Mouse (Mus musculus) embryonic facial prominence, embryonic 10.5 days (tissue): ENCODE measurements around the gene Mtmr6. TPM values are rescaled to one million over a fixed set of nuclear protein-coding genes. Genes with fewer than 3 reads are reported as not detected.

Experiments used
- DNase-seq: peaks from one replicate; pipeline ENCODE4 v3.0.0-alpha.2; 2017; ENCODE audit warnings: low spot score
- H3K27ac ChIP-seq: fragments of 300-500 bp; sonication (generic); replicated peaks from 2 replicates; pipeline ENCODE4 v1.5.1; 2016; ENCODE audit warnings: mild to moderate bottlenecking
- H3K27me3 ChIP-seq: fragments of 300-500 bp; sonication (generic); replicated peaks from 2 replicates; pipeline ENCODE4 v1.6.1; 2016; ENCODE audit warnings: low read depth, mild to moderate bottlenecking; ENCODE audit not compliant: poor library complexity, severe bottlenecking
- H3K36me3 ChIP-seq: fragments of 300-500 bp; sonication (generic); replicated peaks from 2 replicates; pipeline ENCODE4 v1.6.1; 2016; ENCODE audit warnings: mild to moderate bottlenecking, moderate library complexity
- H3K4me1 ChIP-seq: fragments of 300-500 bp; sonication (generic); 2 replicates; pipeline ENCODE4 v1.6.1; 2016
- H3K4me3 ChIP-seq: fragments of 300-500 bp; sonication (generic); 2 replicates; pipeline ENCODE4 v1.5.1; 2016; ENCODE audit warnings: mild to moderate bottlenecking, moderate library complexity
- H3K9me3 ChIP-seq: fragments of 300-500 bp; sonication (generic); 2 replicates; pipeline ENCODE4 v1.6.1; 2016; ENCODE audit warnings: mild to moderate bottlenecking
- WGBS: fragments of 180-500 bp; shearing (Covaris S2); methylation state at CpG from one replicate; pipeline ENCODE4 v1.1.7; 2016; 5-methylcytosine and 5-hydroxymethylcytosine counted together
- polyA plus RNA-seq: library from polyadenylated mRNA; unstranded; fragments of >200 nt; fragmentation: Nextera tagmentation; extraction: Ambion mirVana; gene quantifications from 2 replicates; pipeline ENCODE4 v1.2.1, GENCODE M21; 2016

The Mtmr6 gene
- polyA plus RNA-seq = 24.7 and 24.8 TPM in 2 replicates

DNA sequence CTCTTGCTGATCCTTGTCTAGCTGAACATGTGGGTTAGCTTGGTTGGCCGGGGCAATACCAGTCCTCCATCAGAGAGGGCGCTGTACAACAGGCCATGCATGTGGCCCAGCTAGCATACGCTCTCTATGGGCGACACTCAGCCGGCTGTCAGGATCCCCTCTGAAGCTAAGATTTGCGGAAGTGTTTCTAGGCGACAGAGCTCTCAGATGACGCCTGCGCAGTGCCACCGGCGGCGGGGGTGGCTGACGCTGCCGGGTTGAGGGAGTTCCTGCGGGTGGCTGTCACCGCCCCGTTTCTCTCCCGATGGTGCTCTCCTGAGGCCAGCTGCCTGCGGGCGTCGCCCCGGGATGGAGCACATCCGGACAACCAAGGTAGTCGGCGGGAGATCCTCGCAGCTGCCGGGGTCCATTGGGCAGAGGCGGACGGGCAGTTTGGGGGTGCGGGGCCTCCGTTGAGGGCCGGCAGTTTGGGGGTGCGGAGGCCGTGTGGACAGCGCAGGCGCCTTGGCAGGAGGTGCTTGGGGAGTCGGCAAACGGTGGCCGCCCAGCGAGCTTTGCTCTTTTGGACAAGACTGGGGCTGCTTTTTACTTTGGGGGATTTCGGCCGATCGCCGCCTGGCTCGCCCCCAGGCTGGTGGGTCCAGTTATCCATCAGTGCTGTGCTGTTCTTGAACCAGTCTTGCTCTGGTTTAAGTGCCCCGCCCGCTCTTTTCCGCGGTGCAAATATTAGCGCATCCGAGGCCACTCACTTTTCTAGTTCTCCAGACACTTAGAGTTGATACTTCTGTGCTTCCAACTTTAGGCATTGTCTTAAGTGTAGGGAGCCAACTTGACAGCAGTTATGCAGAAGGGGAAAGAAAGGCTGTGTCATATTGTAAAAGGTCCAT, at the start of gene Mtmr6:
Mtmr6 (plus strand) TSS at position 239 of the 887 bp plus-strand sequence.
- Histone ChIP-seq H3K27ac (peak within 1 kb of the TSS; percentile 87), H3K4me1 (peaks cover 13% of the 10 kb centered on the region; the same call in 1 of the 2 replicates), H3K36me3 (no peaks in the 10 kb centered on the region), H3K9me3 (no peaks in the 10 kb centered on the region), H3K27me3 (no peaks in the 10 kb centered on the region), H3K4me3 (peak within 1 kb of the TSS; percentile 91)
- peak; percentile 96 for DNase-seq
- under 1% methylated on average over 51 of the region's 51 CpGs for WGBS

DNA sequence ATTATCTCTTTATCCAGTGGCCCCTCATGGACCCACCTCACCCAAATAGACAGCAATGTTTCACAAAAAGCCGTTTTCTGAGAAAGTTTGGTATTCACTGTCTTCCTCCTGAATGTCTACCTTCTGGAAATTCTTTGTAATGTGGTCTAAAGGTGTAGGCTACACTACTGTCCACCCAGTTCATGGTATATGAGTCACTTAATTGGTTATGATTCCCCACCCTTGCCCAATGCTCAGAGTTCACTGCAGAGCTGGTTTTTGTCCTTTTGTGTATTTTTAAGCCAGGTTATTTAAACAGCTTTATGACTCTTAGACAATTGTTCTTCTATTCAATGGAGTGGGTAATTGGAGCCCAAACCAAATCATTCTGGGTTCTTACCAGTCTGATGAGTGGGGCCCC, 48.9 kb upstream of the Mtmr6 start:
- Histone ChIP-seq H3K27ac (no peak overlapping the region), H3K9me3 (no peaks in the 10 kb centered on the region), H3K4me1 (no peaks in the 10 kb centered on the region), H3K27me3 (no peaks in the 10 kb centered on the region), H3K36me3 (peaks cover 50% of the 10 kb centered on the region), H3K4me3 (no peak overlapping the region)
- no peak for DNase-seq
- 82% methylated on average over 1 of the region's 1 CpGs for WGBS

DNA sequence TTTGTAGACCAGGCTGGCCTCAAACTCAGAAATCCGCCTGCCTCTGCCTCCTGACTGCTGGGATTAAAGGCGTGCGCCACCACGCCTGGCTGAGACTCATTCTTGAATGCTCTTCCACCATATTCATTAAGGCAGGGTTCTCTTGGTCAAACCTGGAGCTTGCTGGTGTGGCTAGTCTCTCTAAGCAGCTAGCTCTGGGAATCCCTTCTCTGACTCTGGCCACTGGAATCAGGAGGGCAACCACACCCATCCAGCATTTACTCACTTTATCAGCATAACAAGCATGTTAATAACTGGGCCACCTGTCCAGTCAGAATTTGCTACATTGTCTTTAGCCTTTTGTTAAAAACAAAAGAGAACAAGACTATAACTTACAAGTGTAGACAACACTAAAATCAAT, 47.4 kb upstream of the Mtmr6 start:
- Histone ChIP-seq H3K36me3 (peaks cover 59% of the 10 kb centered on the region), H3K9me3 (no peaks in the 10 kb centered on the region), H3K4me1 (no peaks in the 10 kb centered on the region), H3K27ac (no peak overlapping the region), H3K4me3 (no peak overlapping the region), H3K27me3 (no peaks in the 10 kb centered on the region)
- no peak for DNase-seq
- 90% methylated on average over 4 of the region's 4 CpGs for WGBS

DNA sequence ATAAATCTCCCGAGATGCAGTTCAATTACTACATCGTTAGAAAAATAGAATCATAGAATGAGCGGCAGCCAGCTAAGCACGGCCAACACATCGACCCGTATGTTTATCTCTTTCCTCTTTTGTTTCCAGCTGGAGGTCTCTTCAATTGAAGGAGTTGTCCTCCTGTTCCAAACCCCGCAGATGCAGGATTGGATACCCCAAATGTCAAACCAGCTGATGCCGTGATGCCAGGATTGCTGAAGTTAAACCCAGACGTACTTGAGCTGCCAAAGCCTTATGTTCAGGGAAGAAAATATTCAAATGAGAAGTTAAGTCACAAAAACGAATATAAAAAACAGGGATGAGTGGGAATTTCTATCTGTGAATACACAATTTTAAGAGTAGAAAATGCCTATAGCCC, 45.1 kb upstream of the Mtmr6 start:
- Histone ChIP-seq H3K9me3 (no peaks in the 10 kb centered on the region), H3K4me3 (no peak overlapping the region), H3K27ac (no peak overlapping the region), H3K4me1 (no peaks in the 10 kb centered on the region), H3K36me3 (peaks cover 63% of the 10 kb centered on the region), H3K27me3 (no peaks in the 10 kb centered on the region)
- WGBS = 89% methylated on average over 10 of the region's 10 CpGs
- no peak for DNase-seq

DNA sequence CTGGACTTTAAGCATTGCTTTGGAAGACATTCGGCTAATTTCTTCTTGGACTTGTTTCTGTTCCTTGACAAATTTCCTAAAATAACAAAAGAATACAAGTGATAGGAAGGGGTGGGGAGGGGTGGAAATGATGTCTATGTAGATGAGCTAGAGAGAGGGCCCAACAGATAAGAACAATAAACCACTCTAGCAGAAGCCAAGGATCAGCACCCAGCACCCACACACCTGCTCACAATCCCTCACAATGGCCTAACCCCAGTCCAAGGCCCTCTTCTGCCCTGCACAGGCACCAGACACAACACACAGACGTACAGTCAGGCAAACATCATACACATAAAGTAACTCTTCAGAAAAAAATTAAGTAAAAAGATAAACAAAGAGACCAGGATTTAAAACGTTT, 26.5 kb upstream of the Mtmr6 start:
- no peaks in the 10 kb centered on the region for H3K4me1 ChIP-seq
- 81% methylated on average over 3 of the region's 3 CpGs for WGBS
- H3K27me3 ChIP-seq = no peaks in the 10 kb centered on the region
- H3K36me3 ChIP-seq = peaks cover 95% of the 10 kb centered on the region
- no peak overlapping the region for H3K4me3 ChIP-seq
- no peak for DNase-seq
- no peaks in the 10 kb centered on the region for H3K9me3 ChIP-seq
- no peak overlapping the region for H3K27ac ChIP-seq

DNA sequence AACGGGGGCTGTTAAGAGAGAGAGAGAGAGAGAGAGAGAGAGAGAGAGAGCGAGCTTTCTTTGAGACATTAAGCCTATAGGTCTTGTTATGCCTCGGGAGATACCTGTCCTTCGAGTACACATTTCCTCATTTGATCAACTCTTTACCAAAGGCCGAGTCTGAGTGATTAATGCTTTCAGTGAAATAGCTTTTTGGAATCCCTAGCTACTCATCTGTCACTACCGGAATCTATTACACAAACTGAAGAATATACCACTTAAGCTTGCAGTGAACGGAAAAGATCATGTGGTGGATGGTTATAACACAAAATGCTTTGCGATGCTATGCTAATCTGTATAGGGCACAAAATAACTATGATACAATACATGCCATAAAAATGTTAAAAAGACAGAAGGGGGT, 14.7 kb upstream of the Mtmr6 start:
- peaks cover 11% of the 10 kb centered on the region for H3K36me3 ChIP-seq
- 27% methylated on average over 8 of the region's 8 CpGs for WGBS
- peak overlapping the region; percentile 94 for H3K4me3 ChIP-seq
- H3K27ac ChIP-seq = peak overlapping the region; percentile 95
- H3K4me1 ChIP-seq = peaks cover 21% of the 10 kb centered on the region
- no peak for DNase-seq
- no peaks in the 10 kb centered on the region for H3K27me3 ChIP-seq
- H3K9me3 ChIP-seq = no peaks in the 10 kb centered on the region

DNA sequence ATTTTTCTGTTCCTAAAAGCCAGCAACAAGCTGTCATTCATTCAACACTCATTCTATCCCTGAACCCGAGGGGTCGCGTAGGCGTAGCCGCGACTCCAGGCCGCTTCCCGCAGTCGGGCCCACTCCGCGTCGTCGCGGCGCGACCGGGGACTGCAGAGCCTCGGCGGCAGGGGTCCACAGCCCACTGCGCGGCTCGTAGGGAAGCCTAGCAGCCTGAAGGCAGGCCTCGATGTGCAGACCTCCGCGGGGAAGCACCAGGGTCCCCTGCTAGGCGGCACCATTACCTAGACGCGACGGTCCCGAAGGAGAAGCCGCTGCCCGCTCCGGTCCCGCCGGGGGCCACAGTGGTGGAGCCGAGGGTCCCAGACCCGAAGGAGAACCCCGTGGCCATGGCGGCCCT, 14.1 kb upstream of the Mtmr6 start:
- H3K36me3 ChIP-seq = peaks cover 7% of the 10 kb centered on the region
- no peaks in the 10 kb centered on the region for H3K27me3 ChIP-seq
- H3K4me1 ChIP-seq = peaks cover 21% of the 10 kb centered on the region
- peak overlapping the region; percentile 95 for H3K27ac ChIP-seq
- H3K4me3 ChIP-seq = peak overlapping the region; percentile 94
- no peak for DNase-seq
- H3K9me3 ChIP-seq = no peaks in the 10 kb centered on the region
- WGBS = under 1% methylated on average over 39 of the region's 39 CpGs

DNA sequence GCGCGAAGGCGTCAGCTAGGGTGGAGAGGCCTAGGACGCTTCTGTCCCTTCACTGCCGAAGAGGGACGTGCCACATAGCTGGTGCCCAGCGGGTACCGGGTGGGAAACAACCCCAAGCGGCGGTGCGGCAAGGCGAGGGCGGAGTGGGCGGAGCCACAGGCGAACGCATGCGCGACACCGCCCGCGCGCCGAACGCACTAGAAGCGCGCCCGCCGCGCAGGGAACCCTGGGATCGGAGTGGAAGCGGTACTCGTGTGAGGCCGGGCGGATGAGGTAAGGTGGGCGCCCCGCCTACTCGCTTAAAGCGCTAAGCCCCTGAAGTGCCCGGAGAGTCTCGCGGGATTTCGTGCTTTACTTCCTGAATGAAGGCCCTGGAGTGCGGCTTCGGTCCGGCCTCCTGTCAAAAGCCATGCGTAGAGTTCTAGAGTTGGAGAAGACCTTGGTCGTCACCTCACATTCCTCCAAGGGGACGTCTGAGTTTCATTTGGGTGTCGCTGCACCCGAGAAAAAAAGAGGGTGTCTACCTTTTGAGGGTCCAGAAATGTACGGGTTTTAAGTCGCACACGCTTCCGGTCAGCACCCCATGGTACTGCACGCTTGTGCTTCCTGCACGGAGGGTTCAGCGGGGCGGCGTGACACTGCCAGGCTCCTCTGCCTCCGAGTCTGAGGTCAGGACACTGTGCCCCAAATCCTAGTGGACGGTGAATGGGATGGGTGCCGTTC, 13.6 kb upstream of the Mtmr6 start, which contains the start of the genes Nupl1 and Gm49336:
Nupl1 (minus strand) TSS at position 151 of the 723 bp plus-strand sequence.
Gm49336 (minus strand) TSS at position 227 of the 723 bp plus-strand sequence.
- H3K4me1 ChIP-seq = peaks cover 25% of the 10 kb centered on the region
- H3K9me3 ChIP-seq = no peaks in the 10 kb centered on the region
- DNase-seq = peak; percentile 98
- no peaks in the 10 kb centered on the region for H3K27me3 ChIP-seq
- H3K27ac ChIP-seq = peak within 1 kb of the TSS; percentile 95
- under 1% methylated on average over 62 of the region's 62 CpGs for WGBS
- peaks cover 7% of the 10 kb centered on the region for H3K36me3 ChIP-seq
- peak within 1 kb of the TSS; percentile 94 for H3K4me3 ChIP-seq

DNA sequence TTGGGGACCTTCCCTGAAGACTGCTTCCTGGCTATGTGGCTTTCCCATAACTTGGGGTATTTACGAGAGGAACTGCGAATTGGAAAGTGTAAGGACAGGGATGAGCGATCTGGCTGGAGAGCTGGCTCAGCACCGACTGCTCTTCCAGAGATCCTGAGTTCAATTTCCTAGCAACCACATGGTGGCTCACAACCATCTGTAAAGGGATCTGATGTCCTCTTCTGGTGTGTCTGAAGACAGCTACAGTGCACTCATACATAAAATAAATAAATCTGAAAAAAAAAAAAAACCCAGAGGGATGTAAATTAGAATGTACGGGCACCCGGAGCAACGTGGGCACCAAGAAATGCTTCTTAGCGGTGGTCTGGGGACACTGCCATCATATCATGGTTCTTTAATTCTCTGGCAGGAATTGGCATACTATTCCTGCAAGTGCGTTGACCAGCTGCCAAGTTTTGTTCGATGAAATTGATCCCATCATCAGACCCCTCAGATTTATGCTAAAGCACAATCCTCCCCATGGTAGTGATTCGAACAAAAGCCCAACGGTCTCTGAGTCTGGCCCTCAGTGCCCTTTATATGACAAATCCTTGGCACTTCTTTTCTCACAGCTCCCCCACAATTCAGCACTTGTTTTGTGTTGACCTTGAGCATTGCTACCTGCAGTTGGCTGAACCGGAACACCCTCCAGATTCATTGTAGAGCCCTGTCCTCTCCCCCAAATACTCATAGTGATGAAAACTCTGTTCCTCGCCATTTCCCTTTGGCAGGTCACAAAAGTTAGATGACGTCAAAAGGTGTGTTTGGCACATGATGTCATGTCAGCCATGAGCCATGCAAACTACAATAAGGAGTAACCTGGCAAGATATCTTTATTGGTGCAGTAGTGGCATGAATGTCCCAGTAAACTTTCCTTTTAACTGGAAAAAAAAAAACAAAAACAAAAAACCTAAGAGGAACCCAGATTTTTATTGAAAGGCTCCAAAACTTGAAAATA, 12.7 kb upstream of the Mtmr6 start:
- H3K27ac ChIP-seq = peak overlapping the region; percentile 95
- 26% methylated on average over 15 of the region's 15 CpGs for WGBS
- peaks cover 4% of the 10 kb centered on the region; the same call in 1 of the 2 replicates for H3K36me3 ChIP-seq
- DNase-seq = no peak
- H3K9me3 ChIP-seq = no peaks in the 10 kb centered on the region
- peaks cover 27% of the 10 kb centered on the region for H3K4me1 ChIP-seq
- H3K27me3 ChIP-seq = no peaks in the 10 kb centered on the region
- H3K4me3 ChIP-seq = peak overlapping the region; percentile 94

DNA sequence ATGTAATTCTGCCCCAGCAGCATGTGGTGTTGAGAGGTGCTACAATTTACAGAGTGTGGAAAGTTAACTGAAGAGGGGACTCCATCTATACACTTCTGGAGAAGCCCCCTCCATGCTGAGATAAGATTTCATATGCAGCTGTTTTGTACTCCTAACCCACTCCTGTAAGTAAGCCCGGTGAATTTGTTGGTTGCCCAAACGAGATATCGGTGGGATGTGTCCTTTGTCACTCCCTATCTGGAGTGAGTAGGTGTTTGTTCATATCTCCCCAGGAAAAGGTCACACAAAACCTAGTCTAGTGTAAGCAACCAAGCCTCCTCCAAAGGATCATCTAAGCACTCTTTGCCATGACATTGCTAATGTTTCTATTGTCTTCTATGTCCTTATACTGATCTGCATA, 11.6 kb upstream of the Mtmr6 start:
- Histone ChIP-seq H3K36me3 (no peaks in the 10 kb centered on the region), H3K4me3 (no peak overlapping the region), H3K27me3 (no peaks in the 10 kb centered on the region), H3K9me3 (no peaks in the 10 kb centered on the region), H3K4me1 (peaks cover 27% of the 10 kb centered on the region), H3K27ac (no peak overlapping the region)
- no peak for DNase-seq
- 90% methylated on average over 3 of the region's 3 CpGs for WGBS

DNA sequence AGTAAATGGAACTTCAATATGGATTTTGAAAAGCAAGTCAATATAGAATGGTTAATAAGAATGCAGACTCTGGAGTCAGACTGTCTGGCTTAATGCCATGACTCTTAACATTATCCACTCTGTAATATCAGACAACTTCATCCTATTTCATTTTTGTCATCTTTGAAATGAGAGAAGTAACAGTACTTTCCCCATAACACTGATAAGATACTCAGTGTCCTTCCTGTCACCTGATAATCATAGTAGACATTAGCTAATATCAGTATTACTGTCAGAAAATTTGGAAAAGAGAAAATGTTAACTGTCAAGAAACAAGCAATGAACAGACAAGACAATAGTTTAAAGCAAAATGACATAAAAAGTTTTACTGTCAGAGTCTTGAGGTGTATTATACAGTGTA, 10.3 kb upstream of the Mtmr6 start:
- peaks cover 19% of the 10 kb centered on the region for H3K4me1 ChIP-seq
- no peak for DNase-seq
- H3K27ac ChIP-seq = no peak overlapping the region
- H3K9me3 ChIP-seq = no peaks in the 10 kb centered on the region
- H3K36me3 ChIP-seq = no peaks in the 10 kb centered on the region
- no peaks in the 10 kb centered on the region for H3K27me3 ChIP-seq
- H3K4me3 ChIP-seq = no peak overlapping the region

DNA sequence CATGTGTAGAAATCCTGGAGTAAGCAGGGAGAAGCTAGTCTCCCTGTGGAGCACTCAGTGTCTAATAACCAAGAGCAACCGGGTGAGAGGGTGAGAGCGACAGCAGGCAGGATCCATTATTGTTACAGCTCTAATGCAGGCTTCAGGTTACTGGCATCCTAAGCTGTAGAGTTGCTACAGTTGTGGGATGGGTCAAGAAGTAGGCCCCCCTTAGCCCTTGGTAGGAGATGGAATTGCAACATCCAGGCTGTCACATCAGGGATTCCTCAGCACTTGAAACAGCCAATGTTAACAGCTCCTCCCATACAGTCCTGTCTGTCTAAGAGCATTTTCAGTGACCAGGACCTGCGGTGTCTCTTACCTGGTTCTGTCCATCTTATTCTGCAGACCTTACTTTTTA, 8.7 kb upstream of the Mtmr6 start:
- H3K4me1 ChIP-seq = peaks cover 12% of the 10 kb centered on the region
- no peaks in the 10 kb centered on the region for H3K9me3 ChIP-seq
- 26% methylated on average over 3 of the region's 3 CpGs for WGBS
- H3K27me3 ChIP-seq = no peaks in the 10 kb centered on the region
- H3K27ac ChIP-seq = peak overlapping the region; percentile 10; the same call in 1 of the 2 replicates
- no peak overlapping the region for H3K4me3 ChIP-seq
- no peaks in the 10 kb centered on the region for H3K36me3 ChIP-seq
- peak; percentile 22 for DNase-seq
